Mouse (Mus musculus) E14TG2a.4 (cell line): ENCODE data around the gene Zbtb22.

Experiments
- H3K27me3 ChIP-seq: 2 replicates; pipeline ENCODE4 v1.6.1; 2014; ENCODE audit warnings: low read length, control low read depth; ENCODE audit not compliant: insufficient read depth
- H3K36me3 ChIP-seq: 2 replicates; pipeline ENCODE4 v1.6.1; 2014; ENCODE audit warnings: low read length, control low read depth; ENCODE audit not compliant: insufficient read depth
- H3K4me1 ChIP-seq: replicated peaks from 2 replicates; pipeline ENCODE4 v1.6.1; 2014; ENCODE audit warnings: low read depth, low read length, control low read depth
- H3K4me3 ChIP-seq: replicated peaks from 2 replicates; pipeline ENCODE4 v1.5.1; 2014; ENCODE audit warnings: mild to moderate bottlenecking, low read length
- H3K9me3 ChIP-seq: 2 replicates; pipeline ENCODE4 v1.6.1; 2014; ENCODE audit warnings: low read length, control low read depth
- CTCF ChIP-seq: conservative IDR thresholded peaks from 2 replicates; pipeline ENCODE4 v1.5.1; 2014; ENCODE audit warnings: low read length
- NANOG ChIP-seq: IDR thresholded peaks from 2 replicates; pipeline ENCODE4 v1.6.1; 2014; ENCODE audit warnings: borderline replicate concordance, low read length, mixed read lengths
- POU5F1 ChIP-seq: IDR thresholded peaks from 2 replicates; pipeline ENCODE4 v1.6.1; 2014; ENCODE audit warnings: low read length, borderline replicate concordance

The Zbtb22 gene

DNA sequence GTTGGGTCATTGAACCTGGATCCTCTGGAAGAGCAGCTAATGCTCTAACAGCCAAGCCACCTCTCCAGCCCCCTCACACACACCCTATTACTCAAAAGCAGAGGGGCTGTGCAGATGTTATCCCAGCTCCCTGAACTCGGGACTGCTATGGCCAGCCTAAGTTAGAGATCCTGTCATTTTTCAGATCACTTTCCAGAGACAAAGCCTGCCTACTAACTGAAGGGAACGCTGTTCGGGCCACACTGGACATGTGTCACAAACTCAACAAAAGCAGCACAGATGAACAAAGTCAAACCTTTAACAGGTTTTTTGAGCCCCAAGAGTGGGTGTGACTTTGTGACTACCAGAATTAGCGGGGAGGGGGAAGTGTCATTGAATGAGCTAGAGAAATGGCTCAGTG is 37.2 kb downstream of the Zbtb22 start:
- peaks cover 74% of the 10 kb centered on the region for H3K36me3 ChIP-seq
- TF ChIP-seq POU5F1, result no peak
- TF ChIP-seq CTCF, result no peak
- TF ChIP-seq NANOG, result no peak
- H3K4me3 ChIP-seq, result peak overlapping the region; percentile 95
- H3K4me1 ChIP-seq, result peaks cover 70% of the 10 kb centered on the region
- no peaks in the 10 kb centered on the region for H3K9me3 ChIP-seq
- no peaks in the 10 kb centered on the region for H3K27me3 ChIP-seq

DNA sequence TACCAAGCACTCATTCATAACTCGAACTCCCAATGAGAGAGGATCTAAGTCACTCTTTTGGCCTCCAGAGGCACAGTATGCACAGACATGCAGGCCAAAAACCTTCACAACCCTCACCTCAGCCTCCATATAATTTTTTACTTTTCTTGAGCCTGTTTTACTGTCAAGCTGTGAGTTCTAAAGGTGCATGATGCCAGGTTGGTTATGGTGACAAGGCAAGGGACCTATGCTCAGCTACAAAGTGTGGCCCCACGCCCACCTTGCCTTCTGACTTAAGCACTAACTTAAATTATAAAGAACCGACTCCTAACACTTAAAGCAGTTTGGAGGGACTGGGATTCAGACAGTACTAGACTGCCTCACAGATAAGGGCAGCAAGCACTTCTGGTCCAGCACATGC is 37.6 kb downstream of the Zbtb22 start:
- peaks cover 66% of the 10 kb centered on the region for H3K4me1 ChIP-seq
- TF ChIP-seq NANOG, result no peak
- no peak for TF ChIP-seq POU5F1
- no peak for TF ChIP-seq CTCF
- H3K9me3 ChIP-seq, result no peaks in the 10 kb centered on the region
- peak overlapping the region; percentile 95 for H3K4me3 ChIP-seq
- peaks cover 74% of the 10 kb centered on the region for H3K36me3 ChIP-seq
- H3K27me3 ChIP-seq, result no peaks in the 10 kb centered on the region

DNA sequence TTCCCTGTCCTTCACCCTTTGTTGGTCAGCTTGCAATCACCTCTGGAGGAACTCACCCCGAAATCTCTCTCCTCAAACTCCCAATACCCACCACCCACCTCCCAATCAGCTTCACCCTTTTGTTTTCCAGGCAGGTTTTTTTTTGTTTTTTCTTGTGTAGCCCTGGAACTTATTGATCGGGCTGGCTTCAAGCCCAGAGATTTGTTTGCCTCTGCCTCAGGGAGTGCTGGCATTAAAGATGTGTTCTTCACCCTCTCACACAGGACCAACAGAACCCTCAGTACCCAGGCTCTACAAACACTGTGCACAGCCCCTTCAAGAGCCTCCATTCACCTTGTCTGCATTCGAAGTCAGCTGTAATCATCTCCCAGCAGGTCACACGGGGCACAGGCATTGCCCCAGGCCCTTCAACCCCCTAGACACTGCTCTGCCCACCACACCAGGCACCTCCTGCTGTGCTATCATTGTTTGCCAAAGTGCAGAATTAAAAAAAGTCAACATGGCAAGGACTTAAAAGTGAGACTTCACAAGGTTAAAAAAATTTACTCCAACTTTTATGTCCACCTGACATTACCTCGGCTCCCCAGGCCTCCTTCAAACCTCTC is 38.4 kb downstream of the Zbtb22 start:
- H3K27me3 ChIP-seq, result no peaks in the 10 kb centered on the region
- no peak for TF ChIP-seq POU5F1
- TF ChIP-seq NANOG, result no peak
- TF ChIP-seq CTCF, result no peak
- no peaks in the 10 kb centered on the region for H3K9me3 ChIP-seq
- H3K4me3 ChIP-seq, result peak overlapping the region; percentile 95
- peaks cover 74% of the 10 kb centered on the region for H3K36me3 ChIP-seq
- H3K4me1 ChIP-seq, result peaks cover 58% of the 10 kb centered on the region

DNA sequence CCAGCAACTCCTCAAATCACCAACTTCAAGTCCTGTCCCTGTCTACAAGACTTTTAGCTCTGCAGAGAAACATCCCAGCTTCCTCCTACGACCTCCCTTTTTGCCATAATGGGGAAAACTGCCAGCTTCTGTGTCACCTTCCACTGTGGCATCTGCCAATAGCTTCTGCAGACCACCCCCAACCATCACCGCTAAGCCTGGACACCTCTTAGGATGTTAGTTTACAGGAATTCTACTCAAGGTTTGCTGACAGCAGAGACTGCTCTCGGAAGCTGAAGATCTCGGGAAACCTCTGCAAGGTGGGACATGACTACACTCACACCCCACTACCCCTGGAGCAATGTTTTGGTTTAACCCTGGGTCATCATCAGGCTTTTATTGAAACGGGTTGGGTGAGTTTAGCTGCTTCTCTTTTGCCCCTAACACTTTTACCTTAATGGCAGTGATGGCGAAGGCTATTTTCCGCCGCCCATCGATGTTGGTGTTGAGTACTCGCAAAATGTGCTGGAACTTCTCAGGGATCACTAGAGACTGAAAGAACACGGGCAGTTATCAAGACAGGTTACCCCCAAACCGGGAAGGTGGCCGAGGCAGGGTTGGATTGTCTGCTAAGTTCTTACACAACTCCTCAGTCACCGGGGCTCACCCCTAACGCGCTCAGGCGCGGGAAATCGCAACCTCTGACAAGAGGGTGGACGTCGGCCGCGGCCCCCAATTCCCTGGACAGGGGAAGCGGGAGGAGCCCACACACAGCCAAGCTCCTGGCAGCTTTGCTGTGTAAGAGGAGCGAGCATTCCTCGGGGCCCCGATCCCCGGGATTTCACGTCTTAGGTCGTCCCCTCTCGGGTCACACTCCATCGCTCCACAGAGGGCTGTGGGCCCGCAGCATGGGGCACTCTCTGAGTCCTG is 39.2 kb downstream of the Zbtb22 start:
- Histone ChIP-seq H3K4me3 (peak overlapping the region; percentile 95), H3K4me1 (peaks cover 54% of the 10 kb centered on the region), H3K9me3 (no peaks in the 10 kb centered on the region), H3K27me3 (no peaks in the 10 kb centered on the region), H3K36me3 (peaks cover 74% of the 10 kb centered on the region)
- TF ChIP-seq NANOG (no peak), CTCF (no peak), POU5F1 (no peak)

DNA sequence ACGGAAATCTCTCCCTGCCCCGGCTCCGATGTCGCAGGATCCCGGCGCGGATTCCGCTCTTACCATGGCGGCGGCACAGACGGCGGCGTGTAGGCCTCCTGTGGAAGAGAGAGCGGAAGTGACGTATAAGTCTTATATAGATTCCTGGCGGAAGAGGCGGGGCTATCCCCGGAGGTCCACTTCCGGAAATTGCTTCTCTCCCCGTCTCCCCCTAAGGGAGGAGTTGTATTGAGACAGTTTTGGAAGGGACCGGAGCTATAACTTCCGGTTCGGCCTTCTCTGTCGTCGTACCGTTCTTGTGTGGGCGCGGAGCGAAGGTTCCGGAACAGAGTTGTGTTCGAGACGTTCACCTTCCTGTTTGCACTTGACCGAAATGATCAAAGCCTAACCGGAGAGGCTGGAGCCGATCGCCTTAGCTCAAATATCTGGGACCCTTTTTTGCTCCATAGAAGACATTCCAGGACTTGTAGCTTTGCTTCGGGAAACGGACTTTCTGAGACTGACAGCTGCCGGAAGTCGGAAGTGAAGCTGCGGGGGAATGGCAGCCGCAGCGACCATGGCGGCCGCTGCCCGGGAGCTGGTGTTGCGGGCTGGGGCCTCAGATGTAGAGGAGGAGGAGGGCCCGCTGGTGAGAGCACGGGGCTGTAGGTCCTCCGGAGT is 40.0 kb downstream of the Zbtb22 start, which contains the start of the genes Vps52 and Rps18:
TSS of gene Vps52 (plus strand) at position 258 of the 660 bp plus-strand sequence.
TSS of gene Rps18 (minus strand) at position 447 of the 660 bp plus-strand sequence.
- no peaks in the 10 kb centered on the region for H3K27me3 ChIP-seq
- H3K36me3 ChIP-seq, result peaks cover 74% of the 10 kb centered on the region
- peak within 1 kb of the TSS; percentile 95 for H3K4me3 ChIP-seq
- H3K4me1 ChIP-seq, result peaks cover 48% of the 10 kb centered on the region
- H3K9me3 ChIP-seq, result no peaks in the 10 kb centered on the region
- no peak for TF ChIP-seq NANOG
- no peak; the same call in 1 of the 2 replicates for TF ChIP-seq POU5F1
- TF ChIP-seq CTCF, result no peak

DNA sequence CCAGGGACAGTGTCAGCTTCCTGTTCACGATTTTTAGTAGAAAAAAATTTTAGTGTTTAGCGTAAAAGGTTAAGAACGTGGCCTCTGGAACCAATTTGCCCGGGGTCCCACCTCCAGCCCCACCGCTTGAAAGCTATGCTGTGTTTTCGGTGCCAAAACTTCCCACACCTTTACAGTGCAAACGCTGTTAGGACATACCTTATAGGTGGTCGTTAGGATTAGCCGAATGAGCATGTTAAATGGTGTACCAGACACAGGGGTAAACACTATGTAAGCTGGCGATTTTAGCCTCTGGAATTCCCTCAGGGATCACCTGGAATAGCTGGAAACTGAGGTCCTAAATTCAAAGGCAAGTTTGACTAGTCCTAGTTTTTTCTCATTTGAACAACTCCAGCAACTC is 40.6 kb downstream of the Zbtb22 start:
- Histone ChIP-seq H3K4me1 (peaks cover 42% of the 10 kb centered on the region), H3K9me3 (no peaks in the 10 kb centered on the region), H3K4me3 (peak overlapping the region; percentile 95), H3K27me3 (no peaks in the 10 kb centered on the region), H3K36me3 (peaks cover 80% of the 10 kb centered on the region)
- TF ChIP-seq POU5F1, result no peak

DNA sequence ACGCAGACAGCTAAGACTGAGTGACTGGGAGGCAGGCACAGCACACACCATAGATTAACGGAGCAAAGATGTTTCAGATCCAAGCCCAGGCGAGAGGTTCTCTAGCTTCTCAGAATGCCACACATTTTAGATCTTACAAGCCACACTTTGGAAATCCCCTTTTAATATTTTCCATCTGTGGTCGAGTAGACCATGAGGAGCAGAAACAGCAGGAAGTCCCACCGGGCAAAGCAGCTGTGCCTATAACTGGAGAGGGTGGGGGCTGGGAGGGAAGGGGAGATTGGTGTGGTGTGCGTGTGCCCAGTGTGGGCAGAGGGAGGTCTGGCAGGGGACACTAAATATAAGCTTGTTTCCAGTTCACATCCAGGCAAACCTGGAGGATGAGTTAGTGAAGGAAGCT is 41.8 kb downstream of the Zbtb22 start:
- TF ChIP-seq POU5F1 (no peak), CTCF (no peak), NANOG (no peak)
- Histone ChIP-seq H3K27me3 (no peaks in the 10 kb centered on the region), H3K4me1 (peaks cover 36% of the 10 kb centered on the region), H3K36me3 (peaks cover 80% of the 10 kb centered on the region), H3K4me3 (no peak overlapping the region), H3K9me3 (no peaks in the 10 kb centered on the region)

DNA sequence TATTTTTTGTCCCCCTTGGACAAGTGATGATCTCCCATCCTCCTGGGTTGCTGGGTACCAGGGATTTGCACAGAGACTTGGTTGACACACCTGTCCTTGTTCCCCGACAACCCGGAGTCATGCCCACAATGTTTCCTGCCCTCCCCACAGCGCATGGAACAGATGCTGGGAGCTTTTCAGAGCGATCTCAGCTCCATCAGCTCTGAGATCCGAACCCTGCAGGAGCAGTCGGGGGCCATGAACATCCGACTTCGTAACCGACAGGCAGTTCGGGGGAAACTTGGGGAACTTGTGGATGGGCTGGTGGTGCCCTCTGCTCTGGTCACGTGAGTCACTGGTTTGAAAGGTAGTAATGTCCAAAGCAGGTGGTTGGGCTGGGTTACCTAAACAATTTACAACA is 42.7 kb downstream of the Zbtb22 start:
- Histone ChIP-seq H3K4me1 (peaks cover 27% of the 10 kb centered on the region), H3K27me3 (no peaks in the 10 kb centered on the region), H3K36me3 (peaks cover 80% of the 10 kb centered on the region), H3K4me3 (no peak overlapping the region), H3K9me3 (no peaks in the 10 kb centered on the region)
- TF ChIP-seq CTCF (no peak), POU5F1 (no peak), NANOG (no peak)
